Mouse (Mus musculus): Measurements from ENCODE around the gene 5330417C22Rik. TPM values are rescaled to one million over a fixed set of nuclear protein-coding genes. Genes with fewer than 3 reads are reported as not detected.

Gene 5330417C22Rik
- total and polyA plus RNA-seq, 3 experiments, result 0.08 to 0.31 TPM; not detected in 1

- H3K4me3 ChIP-seq (ENCODE audit: control insufficient read depth in 1 of 2, insufficient read depth in 1 of 2, low read depth in 2 of 2, low read length in 2 of 2), result no peak overlapping the region
- no peak overlapping the region for H3K9ac ChIP-seq (ENCODE audit: control insufficient read depth, low read depth, low read length, poor library complexity, severe bottlenecking)
- no peaks in the 10 kb centered on the region for H3K36me3 ChIP-seq (ENCODE audit: control insufficient read depth in 1 of 2, insufficient read depth in 2 of 2, low read length in 2 of 2)
- H3K9me3 ChIP-seq (replicated peaks; ENCODE audit: insufficient read depth, low read length), result no peaks in the 10 kb centered on the region
- peaks cover 0 to 11% of the 10 kb centered on the region in 2 experiments for H3K27me3 ChIP-seq (ENCODE audit: control insufficient read depth in 1 of 2, insufficient read depth in 2 of 2, low read length in 2 of 2)
- no peak for TF ChIP-seq ZC3H11A (IDR thresholded peaks at IDR 0.05; ENCODE audit: low read depth, low read length)
- TF ChIP-seq SMC3 (IDR thresholded peaks at IDR 0.05; ENCODE audit: low read depth, low read length), result no peak
- no peak for TF ChIP-seq HCFC1 (IDR thresholded peaks at IDR 0.05; ENCODE audit: low read depth, low read length)
- TF ChIP-seq MXI1 (IDR thresholded peaks at IDR 0.05; ENCODE audit: low read depth, low read length), result no peak
- no peak for TF ChIP-seq ELF1 (IDR thresholded peaks at IDR 0.05; ENCODE audit: low read depth, low read length)
- TF ChIP-seq TAL1 (IDR thresholded peaks at IDR 0.05; ENCODE audit: low read length), result no peak
- no peak for TF ChIP-seq GATA1 (IDR thresholded peaks at IDR 0.05; ENCODE audit: low read depth, low read length)
- no peak for TF ChIP-seq MAFK (IDR thresholded peaks at IDR 0.05; ENCODE audit: borderline replicate concordance, low read depth, low read length)
- TF ChIP-seq CTCF (IDR thresholded peaks at IDR 0.05 in 2 of 3, conservative IDR thresholded peaks at IDR 0.05 in 1 of 3; ENCODE audit: control insufficient read depth in 1 of 3, insufficient read depth in 1 of 3, low read depth in 2 of 3, low read length in 3 of 3, poor library complexity in 1 of 3, severe bottlenecking in 1 of 3), result no peak
- no peak for TF ChIP-seq E2F4 (IDR thresholded peaks at IDR 0.05; ENCODE audit: borderline replicate concordance, low read depth, low read length)
- no peak for TF ChIP-seq RCOR1 (IDR thresholded peaks at IDR 0.05; ENCODE audit: low read depth, low read length)
- TF ChIP-seq UBTF (IDR thresholded peaks at IDR 0.05; ENCODE audit: borderline replicate concordance, insufficient read depth, low read depth, low read length), result no peak
- TF ChIP-seq MYC (IDR thresholded peaks at IDR 0.05; ENCODE audit: low read depth, low read length), result no peak
- no peak for TF ChIP-seq POLR2A (IDR thresholded peaks at IDR 0.05; ENCODE audit: control insufficient read depth in 1 of 2, insufficient read depth in 1 of 2, low read depth in 1 of 2, low read length in 2 of 2, poor library complexity in 1 of 2)
- no peak for DNase-seq (ENCODE audit: low read depth, low spot score)
- no peaks in the 10 kb centered on the region for H3K79me2 ChIP-seq (ENCODE audit: control insufficient read depth, insufficient read depth, low read length, poor library complexity)
- H3K27ac ChIP-seq (ENCODE audit: control insufficient read depth, low read depth, low read length), result no peak overlapping the region
- no peaks in the 10 kb centered on the region for H3K4me1 ChIP-seq (ENCODE audit: control insufficient read depth in 1 of 2, insufficient read depth in 2 of 2, low read length in 2 of 2)
These were observed 6.0 kb upstream of the 5330417C22Rik start for GRCm38 (mm10) chr3:108542299-108542698.

- Histone ChIP-seq H3K27me3 (ENCODE audit: control insufficient read depth in 1 of 2, insufficient read depth in 2 of 2, low read length in 2 of 2) (peaks cover 10 to 16% of the 10 kb centered on the region in 2 experiments), H3K9ac (ENCODE audit: control insufficient read depth, low read depth, low read length, poor library complexity, severe bottlenecking) (no peak overlapping the region), H3K4me3 (ENCODE audit: control insufficient read depth in 1 of 2, insufficient read depth in 1 of 2, low read depth in 2 of 2, low read length in 2 of 2) (no peak overlapping the region), H3K36me3 (ENCODE audit: control insufficient read depth in 1 of 2, insufficient read depth in 2 of 2, low read length in 2 of 2) (no peaks in the 10 kb centered on the region), H3K9me3 (replicated peaks; ENCODE audit: insufficient read depth, low read length) (no peaks in the 10 kb centered on the region), H3K27ac (ENCODE audit: control insufficient read depth, low read depth, low read length) (no peak overlapping the region), H3K79me2 (ENCODE audit: control insufficient read depth, insufficient read depth, low read length, poor library complexity) (no peaks in the 10 kb centered on the region), H3K4me1 (ENCODE audit: control insufficient read depth in 1 of 2, insufficient read depth in 2 of 2, low read length in 2 of 2) (no peaks in the 10 kb centered on the region)
- DNase-seq (ENCODE audit: low read depth, low spot score), result peak; percentile 90
- TF ChIP-seq ELF1 (IDR thresholded peaks at IDR 0.05; ENCODE audit: low read depth, low read length) (no peak; the same call in 1 of the 2 replicates), GATA1 (IDR thresholded peaks at IDR 0.05; ENCODE audit: low read depth, low read length) (no peak), TBP (IDR thresholded peaks at IDR 0.05; ENCODE audit: low read depth, low read length) (no peak), ZKSCAN1 (IDR thresholded peaks at IDR 0.05; ENCODE audit: low read depth, low read length) (no peak), CHD2 (IDR thresholded peaks at IDR 0.05; ENCODE audit: low read length) (no peak), MEF2A (IDR thresholded peaks at IDR 0.05; ENCODE audit: extremely low read depth, insufficient replicate concordance, low read depth, low read length, poor library complexity, severe bottlenecking) (no peak), MAZ (IDR thresholded peaks at IDR 0.05; ENCODE audit: low read depth, low read length) (no peak), NELFE (IDR thresholded peaks at IDR 0.05; ENCODE audit: low read depth, low read length) (no peak), MYB (IDR thresholded peaks at IDR 0.05; ENCODE audit: low read depth, low read length) (no peak), SMC3 (IDR thresholded peaks at IDR 0.05; ENCODE audit: low read depth, low read length) (peak; percentile 84), POLR2A (IDR thresholded peaks at IDR 0.05; ENCODE audit: control insufficient read depth in 1 of 2, insufficient read depth in 1 of 2, low read depth in 1 of 2, low read length in 2 of 2, poor library complexity in 1 of 2) (no peak), RAD21 (IDR thresholded peaks at IDR 0.05; ENCODE audit: low read depth, low read length) (peak; percentile 61), MYC (IDR thresholded peaks at IDR 0.05; ENCODE audit: low read depth, low read length) (no peak), GABPA (IDR thresholded peaks at IDR 0.05; ENCODE audit: low read depth, low read length) (no peak), POLR2AphosphoS5 (IDR thresholded peaks at IDR 0.05; ENCODE audit: borderline replicate concordance, low read depth, low read length) (no peak), RCOR1 (IDR thresholded peaks at IDR 0.05; ENCODE audit: low read depth, low read length) (no peak), E2F4 (IDR thresholded peaks at IDR 0.05; ENCODE audit: borderline replicate concordance, low read depth, low read length) (no peak), HCFC1 (IDR thresholded peaks at IDR 0.05; ENCODE audit: low read depth, low read length) (no peak), BHLHE40 (IDR thresholded peaks at IDR 0.05; ENCODE audit: borderline replicate concordance, low read depth, low read length) (no peak), ZC3H11A (IDR thresholded peaks at IDR 0.05; ENCODE audit: low read depth, low read length) (peak; percentile 52; the same call in 1 of the 2 replicates), ETS1 (IDR thresholded peaks at IDR 0.05; ENCODE audit: low read depth, low read length) (no peak), TAL1 (IDR thresholded peaks at IDR 0.05; ENCODE audit: low read length) (no peak), JUND (IDR thresholded peaks at IDR 0.05; ENCODE audit: low read depth, low read length) (no peak), CTCF (IDR thresholded peaks at IDR 0.05 in 2 of 3, conservative IDR thresholded peaks at IDR 0.05 in 1 of 3; ENCODE audit: control insufficient read depth in 1 of 3, insufficient read depth in 1 of 3, low read depth in 2 of 3, low read length in 3 of 3, poor library complexity in 1 of 3, severe bottlenecking in 1 of 3) (peak; percentile 77 to 91 (median 81)), POLR2AphosphoS2 (IDR thresholded peaks at IDR 0.05; ENCODE audit: low read length) (no peak), SIN3A (IDR thresholded peaks at IDR 0.05; ENCODE audit: low read length) (peak; percentile 83), ZNF384 (IDR thresholded peaks at IDR 0.05; ENCODE audit: low read depth, low read length) (no peak)
These were observed 967 bp upstream of the 5330417C22Rik start for GRCm38 (mm10) chr3:108537303-108537702.

Data from MEL (cell line).